In the genomic region with DNA sequence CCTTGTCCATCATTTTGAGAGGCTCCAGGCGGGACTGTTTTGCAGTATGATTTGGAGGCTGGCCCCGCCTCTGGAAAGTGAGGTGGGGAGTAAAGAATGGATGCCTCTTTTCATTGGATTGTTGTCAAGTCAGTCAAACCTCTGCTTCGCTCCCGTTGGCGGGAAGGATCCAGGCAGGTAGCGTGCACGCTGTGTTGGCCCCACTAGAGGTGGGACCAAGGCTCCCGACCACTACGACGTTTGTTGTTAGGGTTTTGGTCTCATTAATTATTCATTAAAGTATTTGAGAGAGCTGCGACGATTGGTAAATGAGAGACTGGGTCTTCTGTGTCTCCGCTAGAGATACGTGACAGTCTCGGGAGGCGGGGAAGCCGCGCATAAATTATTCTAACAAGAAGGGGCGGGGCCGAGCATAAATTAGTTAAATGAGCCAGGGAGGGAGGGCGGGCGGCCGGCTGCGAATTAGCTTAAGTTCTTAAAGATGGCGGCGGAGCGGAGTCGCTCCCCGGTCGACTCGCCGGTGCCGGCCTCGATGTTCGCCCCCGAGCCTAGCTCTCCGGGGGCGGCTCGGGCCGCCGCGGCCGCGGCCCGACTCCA, we compare ENCODE assay signal across 8 mouse cellular contexts. TPM values are rescaled to one million over a fixed set of nuclear protein-coding genes. Genes with fewer than 3 reads are reported as not detected.
DNase-seq lines count a peak whose midpoint lies in the region; ATAC-seq and TF ChIP-seq lines count a peak whose summit lies in the region.

A gene (plus strand): TSS at position 420 of the 597 bp plus-strand sequence.

- peak within 1 kb of the TSS; percentile 97 for H3K4me3 ChIP-seq in hindbrain, embryonic 10.5 days
- peak within 1 kb of the TSS; percentile 95 for H3K4me3 ChIP-seq in lung, postnatal 0 days (ENCODE audit: low read depth, low read length)

- peaks cover 69% of the 10 kb centered on the region for H3K4me1 ChIP-seq in hindbrain, embryonic 10.5 days (replicated peaks)
- H3K4me1 ChIP-seq in lung, postnatal 0 days (ENCODE audit: insufficient read depth, low read depth, low read length), result peaks cover 10% of the 10 kb centered on the region; the same call in 1 of the 2 replicates

- peaks cover 20% of the 10 kb centered on the region for H3K36me3 ChIP-seq in hindbrain, embryonic 10.5 days
- H3K36me3 ChIP-seq in lung, postnatal 0 days (ENCODE audit: insufficient read depth, low read length), result no peaks in the 10 kb centered on the region

- peak within 1 kb of the TSS; percentile 81 for H3K9ac ChIP-seq in lung, postnatal 0 days (replicated peaks; ENCODE audit: low read depth)

- peak; percentile 100 for DNase-seq in MN1 (ENCODE audit: low spot score)
- peak; percentile 100 for DNase-seq in cerebellum, adult 9-10 months
- DNase-seq in hindbrain, embryonic 10.5 days (ENCODE audit: low spot score), result peak; percentile 96
- DNase-seq in layer of hippocampus, adult 9-11 months, result peak; percentile 100
- peak; percentile 100 for DNase-seq in lung, postnatal 0 days (ENCODE audit: low spot score)
- peak; percentile 91 for DNase-seq in ovary, postnatal 14 days (ENCODE audit: low spot score)
- peak; percentile 94 for DNase-seq in thymus, postnatal 14 days

- no peak for TF ChIP-seq EP300 in lung, postnatal 0 days (IDR thresholded peaks at IDR 0.05)

- peak within 1 kb of the TSS; percentile 93 for H3K27ac ChIP-seq in hindbrain, embryonic 10.5 days
- peak within 1 kb of the TSS; percentile 84 for H3K27ac ChIP-seq in lung, postnatal 0 days (ENCODE audit: low read length)

- H3K9me3 ChIP-seq in hindbrain, embryonic 10.5 days, result no peaks in the 10 kb centered on the region
- no peaks in the 10 kb centered on the region for H3K9me3 ChIP-seq in lung, postnatal 0 days (ENCODE audit: low read length)

- TF ChIP-seq CTCF in lung, postnatal 0 days (IDR thresholded peaks at IDR 0.05), result no peak

- WGBS in hindbrain, embryonic 10.5 days, result under 1% methylated on average over 45 of the region's 45 CpGs
- under 1% methylated on average over 43 of the region's 45 CpGs for WGBS in lung, postnatal 0 days

- peak; percentile 86 for ATAC-seq in frontal cortex, adult (ENCODE audit: low TSS enrichment)
- peak; percentile 92 for ATAC-seq in lung, postnatal 0 days

- H3K27me3 ChIP-seq in hindbrain, embryonic 10.5 days (ENCODE audit: insufficient read depth, poor library complexity, severe bottlenecking), result no peaks in the 10 kb centered on the region
- H3K27me3 ChIP-seq in lung, postnatal 0 days (replicated peaks; ENCODE audit: insufficient read depth, low read length), result no peaks in the 10 kb centered on the region

- H3K4me2 ChIP-seq in lung, postnatal 0 days (replicated peaks; ENCODE audit: low read depth, low read length), result peak within 1 kb of the TSS; percentile 99

RNA-seq across cellular contexts. Expression of the gene that starts here (rescaled TPM):
- 44.7 and 44.8 TPM in 2 replicates for polyA plus RNA-seq in hindbrain, embryonic 10.5 days (2016; fragmentation: Nextera tagmentation; extraction: Ambion mirVana)
- 16.9 and 17.9 TPM in 2 replicates for polyA plus RNA-seq in lung, postnatal 0 days (2015; fragmentation: Nextera tagmentation; extraction: Ambion mirVana)

Comparison
In these comparisons a context has a peak if more than half of its experiments do, and no peak if none do; other contexts are left out.
1. Peak in every context shown above with its lines: DNase-seq, ATAC-seq, H3K4me3 ChIP-seq and H3K27ac ChIP-seq.